Mouse (Mus musculus): ENCODE data around the gene Fam19a5. TPM values are rescaled to one million over a fixed set of nuclear protein-coding genes. Genes with fewer than 3 reads are reported as not detected.

Gene Fam19a5
- polyA plus RNA-seq, 1 experiment from 2014 or later, result 5.0 TPM

GRCm38 (mm10) chr15:87789671-87790070 is 245.6 kb downstream of the Fam19a5 start:
- no peak for ATAC-seq (ENCODE audit: insufficient number of reproducible peaks, insufficient read depth, low FRiP score, low TSS enrichment)
- Histone ChIP-seq H3K4me1 (no peaks in the 10 kb centered on the region), H3K27me3 (no peaks in the 10 kb centered on the region), H3K4me3 (no peak overlapping the region), H3K36me3 (no peaks in the 10 kb centered on the region), H3K27ac (no peak overlapping the region), H3K9ac (no peak overlapping the region), H3K4me2 (replicated peaks) (no peak overlapping the region), H3K9me3 (no peaks in the 10 kb centered on the region)
- 79% methylated on average over 4 of the region's 4 CpGs for WGBS

GRCm38 (mm10) chr15:87793661-87794060 is 249.6 kb downstream of the Fam19a5 start:
- no peak overlapping the region for H3K4me3 ChIP-seq
- no peaks in the 10 kb centered on the region for H3K4me1 ChIP-seq
- no peak overlapping the region for H3K9ac ChIP-seq
- H3K27ac ChIP-seq, result no peak overlapping the region
- no peaks in the 10 kb centered on the region for H3K9me3 ChIP-seq
- ATAC-seq (ENCODE audit: insufficient number of reproducible peaks, insufficient read depth, low FRiP score, low TSS enrichment), result no peak
- WGBS, result 66% methylated on average over 3 of the region's 3 CpGs
- H3K36me3 ChIP-seq, result no peaks in the 10 kb centered on the region
- no peak overlapping the region for H3K4me2 ChIP-seq (replicated peaks)
- no peaks in the 10 kb centered on the region for H3K27me3 ChIP-seq

- H3K9ac ChIP-seq, result no peak overlapping the region
- H3K4me2 ChIP-seq (replicated peaks), result no peak overlapping the region
- no peaks in the 10 kb centered on the region for H3K27me3 ChIP-seq
- H3K9me3 ChIP-seq, result no peaks in the 10 kb centered on the region
- no peak for ATAC-seq (ENCODE audit: insufficient number of reproducible peaks, insufficient read depth, low FRiP score, low TSS enrichment)
- H3K36me3 ChIP-seq, result no peaks in the 10 kb centered on the region
- WGBS, result 75% methylated on average over 3 of the region's 3 CpGs
- no peaks in the 10 kb centered on the region for H3K4me1 ChIP-seq
- no peak overlapping the region for H3K27ac ChIP-seq
- no peak overlapping the region for H3K4me3 ChIP-seq
Measured at GRCm38 (mm10) chr15:87796571-87796970, 252.5 kb downstream of the Fam19a5 start.

Small RNA genes lying within 50 kb of the gene (microRNA-seq; reads per million reads assigned to microRNA genes)
- gene Mir6393, result not detected
